Mouse (Mus musculus) ovary, postnatal 10 days (tissue): ENCODE data around the gene Stpg4.

Experiments used
- DNase-seq: peaks from one replicate; pipeline ENCODE4 v3.0.0; 2022; ENCODE audit warnings: low spot score

Gene Stpg4

GRCm38 (mm10) chr17:87427511-87427910 lies at the start of gene Stpg4:
TSS of gene Stpg4 (minus strand) at chr17:87427741.
- DNase-seq: no peak

- no peak for DNase-seq
Observed at GRCm38 (mm10) chr17:87475356-87475755, 47.8 kb upstream of the Stpg4 start.

GRCm38 (mm10) chr17:87474501-87474795 lies 46.9 kb upstream of the Stpg4 start:
- DNase-seq: no peak

GRCm38 (mm10) chr17:87473736-87474500 lies 46.4 kb upstream of the Stpg4 start:
- peak; percentile 15 for DNase-seq

- DNase-seq: no peak
Observed at GRCm38 (mm10) chr17:87473441-87473735, 45.8 kb upstream of the Stpg4 start.

GRCm38 (mm10) chr17:87472879-87473278 lies 45.3 kb upstream of the Stpg4 start:
- DNase-seq: no peak

DNA sequence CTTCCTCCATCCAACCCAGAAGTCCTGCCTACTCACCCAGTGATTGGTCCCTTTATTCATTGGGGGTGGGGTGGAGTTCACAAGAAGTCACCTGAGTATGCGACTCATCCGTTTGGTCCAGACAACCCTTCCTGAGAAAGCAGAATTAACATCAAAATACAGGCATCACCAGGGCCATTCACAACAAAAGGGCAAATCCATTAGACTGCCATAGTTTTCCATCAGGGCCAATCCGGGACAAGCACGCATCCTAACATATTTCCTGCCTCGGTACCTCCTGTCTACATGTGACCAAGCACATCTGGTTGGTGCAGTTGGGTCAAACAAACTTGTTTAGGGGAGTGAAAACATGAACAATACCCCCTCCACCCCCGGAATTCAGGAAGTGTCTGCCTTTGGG lies 44.1 kb upstream of the Stpg4 start:
- DNase-seq: no peak

GRCm38 (mm10) chr17:87470797-87471196 lies 43.3 kb upstream of the Stpg4 start:
- DNase-seq: no peak

DNA sequence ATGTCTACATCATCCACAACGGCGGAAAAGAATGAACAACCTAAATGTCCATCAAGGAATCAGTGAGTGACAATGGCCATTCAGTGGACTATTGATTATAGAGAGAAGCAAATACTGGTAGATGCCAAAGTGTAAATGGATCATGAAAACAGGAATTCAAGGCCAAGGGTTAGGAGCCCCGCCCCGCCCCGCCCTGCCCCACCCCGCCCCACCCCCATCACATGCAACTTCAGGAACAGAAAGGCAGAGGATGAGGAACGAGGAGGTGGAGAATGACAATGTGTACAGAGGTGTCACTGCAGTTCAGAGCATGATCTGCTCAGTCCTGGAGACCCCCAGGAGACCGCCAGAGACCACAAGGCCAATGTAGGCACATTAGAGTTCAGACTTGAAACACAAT lies 42.7 kb upstream of the Stpg4 start:
- no peak for DNase-seq

DNA sequence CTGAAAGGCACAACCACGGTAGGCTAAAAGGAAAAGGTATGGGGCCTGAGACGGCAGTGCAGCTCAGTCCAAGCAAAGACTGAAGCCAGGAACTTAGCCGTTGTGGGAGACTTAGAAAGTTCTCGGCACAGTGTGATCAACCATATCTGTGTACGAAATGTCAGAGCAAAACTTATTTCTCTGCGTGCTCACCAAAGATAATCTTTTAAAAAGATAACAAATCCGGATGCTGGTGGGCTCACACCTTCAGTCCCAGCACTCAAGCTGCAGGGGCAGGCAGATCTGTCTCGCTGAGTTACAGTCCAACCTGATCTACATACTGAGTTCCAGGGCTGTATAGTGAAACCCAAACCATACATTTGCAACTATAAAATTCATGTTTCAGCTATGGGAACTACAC lies 41.9 kb upstream of the Stpg4 start:
- DNase-seq: no peak

DNA sequence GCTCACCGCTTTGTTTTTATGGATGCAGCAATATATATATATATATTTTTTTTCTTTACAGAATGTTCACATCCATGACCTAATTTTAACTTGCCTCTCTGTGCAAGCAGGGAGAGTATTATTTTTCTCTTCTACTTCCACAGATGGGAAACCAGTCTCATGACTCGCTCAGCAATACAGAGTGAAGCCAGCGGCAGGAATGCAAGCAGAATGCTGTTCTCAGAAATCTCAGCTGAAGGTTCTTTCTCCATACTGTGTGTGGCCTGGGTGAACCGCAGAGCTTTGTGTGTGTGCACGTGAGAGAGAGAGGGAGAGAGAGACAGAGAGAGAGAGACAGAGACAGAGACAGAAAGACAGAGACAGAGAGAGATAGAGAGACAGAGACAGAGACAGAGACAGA lies 41.1 kb upstream of the Stpg4 start:
- DNase-seq: no peak

DNA sequence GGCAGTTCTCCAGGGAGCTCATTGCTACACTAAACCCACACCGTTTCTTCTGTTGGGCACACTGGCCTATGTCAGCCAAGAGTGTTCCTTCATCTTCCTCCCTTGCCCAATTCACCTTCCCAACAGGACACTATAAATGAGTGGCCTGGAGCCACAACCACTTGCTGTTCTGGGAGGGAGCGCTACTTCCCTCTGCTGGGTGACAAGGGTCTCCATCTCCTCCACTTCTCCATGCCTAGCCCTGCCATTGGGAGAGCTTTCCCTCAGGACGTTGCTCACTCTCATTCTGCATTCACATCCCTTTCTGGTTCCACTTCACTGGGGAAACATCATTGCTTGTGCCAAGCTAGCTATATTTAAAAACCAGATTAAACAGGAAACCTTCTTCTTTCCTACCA lies 34.0 kb upstream of the Stpg4 start:
- no peak for DNase-seq

DNA sequence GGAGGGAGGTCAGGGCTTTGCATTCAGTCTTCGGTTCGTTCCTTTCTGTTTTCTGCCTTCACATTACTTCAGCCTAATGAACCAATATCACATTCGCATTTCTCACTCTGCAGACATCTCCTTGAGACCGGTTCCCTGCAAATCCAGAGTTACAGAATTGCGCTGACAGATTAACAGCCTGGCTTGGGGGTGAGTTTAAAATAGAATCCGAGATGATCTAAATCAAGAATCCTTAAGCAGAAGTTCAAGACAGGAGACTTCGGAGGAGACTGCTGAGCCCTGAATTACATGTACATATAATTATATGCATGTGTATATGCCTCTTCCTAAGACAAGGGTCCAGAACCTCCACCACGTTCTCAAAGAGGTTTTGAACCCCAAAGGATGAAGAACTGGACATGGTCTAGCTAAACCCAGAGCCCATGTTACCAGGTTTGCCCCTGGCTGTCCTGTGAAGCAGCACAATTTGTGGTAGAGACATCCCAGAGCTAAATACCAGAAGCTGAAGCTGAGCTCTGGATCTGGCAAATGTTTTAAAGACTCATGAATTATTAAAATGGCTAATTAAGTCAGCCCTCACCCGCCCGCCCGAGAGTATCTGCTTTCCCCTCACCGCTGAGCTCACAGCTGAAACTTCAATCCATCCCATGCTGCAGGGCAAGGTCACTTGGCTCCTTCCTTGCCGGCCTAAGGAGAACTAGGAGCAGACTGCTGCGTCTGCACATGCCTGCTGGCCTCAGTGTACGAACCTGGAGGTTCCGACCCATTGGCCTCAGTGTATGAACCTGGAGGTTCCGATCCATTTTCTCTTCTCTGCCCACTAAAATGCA lies 33.3 kb upstream of the Stpg4 start:
- DNase-seq: no peak

GRCm38 (mm10) chr17:87459750-87460668 lies 32.5 kb upstream of the Stpg4 start:
- no peak for DNase-seq

- peak; percentile 30 for DNase-seq
Observed at GRCm38 (mm10) chr17:87458911-87459749, 31.6 kb upstream of the Stpg4 start.

DNA sequence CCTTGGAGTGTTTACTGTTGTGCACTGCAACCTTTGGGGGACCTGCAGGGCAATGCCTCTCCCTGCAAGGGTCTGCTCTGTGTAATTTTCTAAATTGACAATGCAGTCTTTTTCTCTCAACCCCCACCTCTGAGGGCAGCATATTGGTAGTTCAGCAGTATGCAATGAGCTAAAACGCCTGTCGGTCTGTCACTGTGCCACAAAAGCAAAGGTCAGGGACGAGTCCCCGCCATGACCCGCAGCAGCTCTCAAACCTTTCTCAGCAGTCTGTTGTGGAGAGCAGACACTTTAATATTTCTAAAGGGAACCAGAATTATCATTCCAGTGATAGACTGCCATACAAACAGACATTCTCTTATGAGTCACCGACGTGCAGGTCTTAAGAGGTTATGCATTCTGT lies 30.4 kb upstream of the Stpg4 start:
- DNase-seq: no peak

GRCm38 (mm10) chr17:87454121-87454520 lies 26.6 kb upstream of the Stpg4 start:
- DNase-seq: no peak

DNA sequence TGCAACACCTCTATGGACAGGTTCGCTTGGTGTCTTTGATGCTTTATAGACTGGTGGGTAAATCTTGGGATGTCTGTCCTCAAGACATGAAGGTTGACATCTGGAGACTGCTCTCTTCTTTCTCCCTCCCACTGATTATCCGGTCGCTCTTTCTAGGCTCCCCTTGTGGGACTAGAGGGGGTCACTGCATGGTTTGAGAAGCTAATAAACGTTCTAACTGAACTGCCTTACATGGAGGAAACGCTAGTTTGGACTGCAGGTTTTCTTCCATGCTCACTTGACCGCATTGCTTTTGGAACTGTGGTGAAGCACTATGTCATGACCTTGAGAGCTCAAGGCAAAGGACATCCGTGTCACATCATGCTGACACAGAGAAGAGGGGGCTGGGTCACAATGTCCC lies 25.8 kb upstream of the Stpg4 start:
- DNase-seq: no peak

DNA sequence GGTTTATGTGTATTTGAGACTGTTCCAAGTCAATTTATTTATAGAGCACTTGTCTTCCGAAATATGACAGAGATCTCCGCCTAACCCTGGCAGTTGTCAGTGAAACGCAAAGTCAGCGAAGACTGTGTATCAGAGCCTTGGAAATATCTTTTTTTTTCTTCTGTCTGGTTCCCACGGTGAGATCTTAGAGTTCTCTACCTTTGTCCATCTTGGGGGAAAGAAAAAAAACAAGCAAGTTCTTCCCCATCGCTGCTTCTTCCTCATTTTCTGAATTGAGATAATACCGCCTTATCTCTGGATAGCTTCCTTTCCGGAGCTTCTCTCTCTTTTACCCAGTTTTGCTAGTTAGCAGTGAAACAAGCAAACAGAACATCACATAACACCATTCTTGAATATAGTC lies 21.3 kb upstream of the Stpg4 start:
- DNase-seq: no peak

GRCm38 (mm10) chr17:87448339-87448738 lies 20.8 kb upstream of the Stpg4 start:
- no peak for DNase-seq

GRCm38 (mm10) chr17:87447612-87448200 lies 20.2 kb upstream of the Stpg4 start:
- no peak for DNase-seq
